Mouse (Mus musculus): ENCODE measurements around the gene Ppip5k2.
"Not testable (repeated sequence)": the region's sequence is repeated elsewhere in the genome, so short reads cannot be mapped to it uniquely, and the experiment has no call there.

Ppip5k2 gene

GRCm38 (mm10) chr1:97769904-97770753 lies at the start of gene Ppip5k2, which contains the start of gene Gin1:
TSS of gene Ppip5k2 (minus strand) at chr1:97770411.
TSS of gene Gin1 (plus strand) at chr1:97770172.
- peak; percentile 98 for DNase-seq (ENCODE audit: low read depth)

DNA sequence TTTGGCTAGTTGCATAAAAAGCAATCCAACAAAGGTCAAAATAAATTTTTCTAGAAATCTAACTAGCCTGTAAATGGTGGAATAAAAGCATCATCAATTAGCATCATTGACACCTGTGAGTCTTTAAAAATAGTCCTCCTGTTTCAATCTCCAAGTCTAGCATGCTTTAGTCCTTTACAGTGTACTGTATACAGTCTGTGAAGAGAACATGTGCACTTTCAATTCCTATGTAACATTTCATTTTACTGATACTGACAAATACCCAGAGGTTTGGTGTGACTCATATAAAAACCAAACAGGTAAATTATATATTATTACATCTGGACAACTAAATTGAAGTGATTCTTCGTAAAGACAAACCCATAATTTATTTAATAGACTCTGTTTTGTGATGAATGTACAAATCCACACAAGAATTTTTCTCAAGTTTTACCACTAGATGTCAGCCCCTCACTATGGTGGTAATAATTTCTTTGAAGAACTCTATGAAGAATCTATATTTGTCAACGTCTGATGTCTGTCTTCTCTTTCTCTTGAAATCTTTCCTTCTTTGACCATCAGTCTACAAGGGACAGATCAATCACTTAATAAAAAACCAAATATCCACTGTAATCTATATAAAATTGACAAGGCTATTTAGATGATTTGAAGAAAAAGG lies 39.2 kb upstream of the Ppip5k2 start:
- DNase-seq (ENCODE audit: low read depth): peak; percentile 77

GRCm38 (mm10) chr1:97804520-97804919 lies 34.3 kb upstream of the Ppip5k2 start:
- no peak for DNase-seq (ENCODE audit: low read depth)

DNA sequence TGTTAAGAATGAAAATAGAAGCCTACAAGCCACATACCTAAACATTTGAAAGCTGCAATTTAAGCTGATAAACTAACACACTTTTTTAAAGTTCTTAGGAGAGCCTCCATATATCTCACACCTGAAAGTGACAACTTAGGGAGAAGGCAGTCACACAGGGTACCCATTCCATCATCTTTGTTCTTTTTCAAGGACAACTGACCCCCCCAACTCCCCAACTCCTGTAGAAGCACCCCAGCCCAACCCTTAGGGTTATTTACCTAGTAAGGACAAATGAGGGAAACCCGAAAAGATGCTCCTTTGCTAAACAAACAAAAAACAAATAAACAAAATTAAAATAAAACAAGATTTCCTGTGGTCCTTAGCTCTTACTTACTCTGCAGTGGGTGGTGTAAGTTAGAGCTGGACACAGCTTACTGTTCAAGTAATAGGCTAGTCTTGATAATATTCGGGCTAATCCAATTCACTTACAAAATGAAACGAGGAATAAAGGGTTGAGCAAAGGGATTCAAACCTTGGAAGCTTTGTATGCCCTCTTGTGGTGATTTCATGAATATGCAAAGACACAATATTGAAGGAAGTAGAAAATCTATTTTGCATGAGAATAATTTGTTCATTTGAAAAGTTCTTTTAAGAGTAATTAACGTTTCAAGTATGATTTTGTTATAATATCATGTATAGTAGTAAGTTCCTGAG lies 32.1 kb upstream of the Ppip5k2 start:
- peak; percentile 72 for DNase-seq (ENCODE audit: low read depth)

- DNase-seq (ENCODE audit: low read depth): no peak
These were observed 25.7 kb upstream of the Ppip5k2 start for GRCm38 (mm10) chr1:97795936-97796335.

GRCm38 (mm10) chr1:97794110-97794509 lies 23.9 kb upstream of the Ppip5k2 start:
- no peak for DNase-seq (ENCODE audit: low read depth)

GRCm38 (mm10) chr1:97788490-97788889 lies 18.3 kb upstream of the Ppip5k2 start:
- DNase-seq (ENCODE audit: low read depth): no peak

DNA sequence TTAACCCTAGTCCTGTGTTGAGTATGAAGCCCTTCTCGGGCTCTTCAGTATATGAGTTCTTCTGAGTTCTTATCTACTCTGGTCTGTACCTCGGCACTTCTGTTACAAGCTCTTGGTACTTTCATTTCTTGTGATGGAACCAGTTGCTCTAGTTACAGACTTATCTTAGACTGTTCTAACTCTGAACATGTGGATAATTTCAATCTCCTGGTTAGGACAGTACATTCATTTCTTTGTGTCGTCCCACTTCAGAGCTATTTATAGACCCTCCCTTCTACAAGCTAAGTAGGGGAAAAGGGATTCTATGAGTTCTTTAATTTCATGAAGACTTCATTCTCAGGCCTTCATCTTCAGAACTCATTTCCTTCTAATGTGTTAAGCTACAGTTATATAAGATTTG lies 17.5 kb upstream of the Ppip5k2 start:
- DNase-seq (ENCODE audit: low read depth): no peak

GRCm38 (mm10) chr1:97785685-97786393 lies 15.6 kb upstream of the Ppip5k2 start:
- DNase-seq (ENCODE audit: low read depth): no peak

- DNase-seq (ENCODE audit: low read depth): no peak
These were observed 14.7 kb upstream of the Ppip5k2 start for GRCm38 (mm10) chr1:97784928-97785327.

DNA sequence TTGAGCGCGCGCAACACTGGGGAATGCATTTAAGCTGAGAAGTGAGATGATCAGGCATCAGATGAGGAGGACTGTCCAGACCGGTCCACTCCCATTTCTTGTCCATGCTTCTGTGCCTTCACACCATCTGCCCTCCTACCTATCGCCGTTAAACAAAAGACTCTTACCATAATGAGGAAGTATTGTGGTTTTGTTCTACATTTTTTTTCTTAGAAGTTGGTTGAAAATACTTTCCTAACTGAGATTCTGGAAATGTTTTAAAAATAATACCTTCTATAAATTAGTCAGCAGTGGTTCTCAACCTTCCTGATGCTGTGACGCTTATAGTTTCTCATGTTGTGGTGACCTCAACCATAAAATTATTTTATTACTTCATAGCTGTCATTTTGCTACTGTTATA lies 11.5 kb upstream of the Ppip5k2 start:
- no peak for DNase-seq (ENCODE audit: low read depth)

DNA sequence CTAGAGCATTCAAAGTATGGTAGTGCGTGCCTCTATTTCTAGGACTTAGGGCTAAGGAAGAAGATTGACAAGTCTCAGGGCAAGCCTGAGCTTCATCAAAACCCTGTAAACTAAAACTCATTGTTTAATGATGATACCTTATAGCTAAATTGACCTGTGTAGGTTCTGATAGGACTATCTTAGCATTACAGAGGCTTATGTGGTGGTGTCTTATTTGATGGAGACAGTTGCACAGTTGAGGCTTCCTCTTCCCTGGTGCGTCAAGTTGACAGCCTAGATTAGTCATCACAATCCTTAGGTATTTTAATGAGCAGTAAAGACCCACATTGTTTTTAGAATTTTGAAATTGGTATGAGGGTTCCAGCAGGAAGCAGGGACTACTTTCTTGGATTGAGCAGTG lies 3.8 kb upstream of the Ppip5k2 start:
- DNase-seq (ENCODE audit: low read depth): no peak

- no peak for DNase-seq (ENCODE audit: low read depth)
These were observed 3.2 kb upstream of the Ppip5k2 start for GRCm38 (mm10) chr1:97773362-97773761.

GRCm38 (mm10) chr1:97771727-97772126 lies 1.5 kb upstream of the Ppip5k2 start:
- DNase-seq (ENCODE audit: low read depth): no peak

DNA sequence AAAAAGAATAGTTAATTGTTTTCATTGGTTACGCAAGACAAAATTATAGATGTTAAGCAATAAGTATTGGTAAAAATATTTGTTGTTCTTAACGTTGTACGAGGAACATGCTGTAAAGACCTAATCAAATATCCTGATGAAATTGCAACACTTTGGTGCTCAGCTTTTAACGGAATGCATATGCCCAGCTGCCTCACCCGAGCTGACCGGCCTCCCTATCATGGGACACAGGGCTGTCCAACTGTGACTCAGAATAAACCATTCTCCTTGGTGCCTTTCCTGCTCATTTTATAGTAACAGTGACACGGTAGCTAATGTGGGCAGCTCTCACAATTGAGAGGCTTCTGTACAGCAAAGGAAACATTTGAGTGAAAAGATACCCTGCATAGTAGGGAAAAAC lies 907 bp upstream of the Ppip5k2 start:
- DNase-seq (ENCODE audit: low read depth): peak; percentile 67

DNA sequence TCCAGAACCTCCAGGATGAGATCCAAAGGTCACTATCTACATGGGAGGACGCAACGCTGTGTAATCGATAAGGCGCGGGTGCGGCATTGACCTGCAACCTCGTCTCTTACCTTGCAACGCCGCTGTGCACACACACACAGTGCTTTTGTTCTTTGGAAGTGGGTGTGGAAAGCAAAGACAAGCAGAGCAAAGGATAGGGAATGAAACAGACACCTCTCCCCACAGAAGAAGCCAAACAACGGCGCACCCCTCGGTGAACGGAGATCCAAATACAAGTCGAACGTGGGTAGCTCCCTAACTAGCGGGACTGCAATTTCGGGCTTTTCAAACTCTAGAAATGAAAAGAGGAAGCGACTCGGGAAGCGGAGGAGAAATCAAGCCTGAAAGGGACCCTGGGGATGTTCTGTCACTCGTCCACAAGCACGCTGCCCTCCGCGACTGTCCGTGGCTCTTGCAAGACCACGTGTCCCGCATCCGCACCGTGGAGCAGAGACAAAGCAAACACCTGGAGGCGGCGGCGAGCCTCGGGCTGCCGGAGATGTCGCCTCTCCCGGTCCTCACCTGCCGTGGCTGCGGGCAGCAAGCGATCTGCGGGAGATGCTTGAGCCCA lies 812 bp downstream of the Ppip5k2 start:
- no peak for DNase-seq (ENCODE audit: low read depth)

GRCm38 (mm10) chr1:97768906-97769293 lies 1.3 kb downstream of the Ppip5k2 start:
- DNase-seq (ENCODE audit: low read depth): no peak

DNA sequence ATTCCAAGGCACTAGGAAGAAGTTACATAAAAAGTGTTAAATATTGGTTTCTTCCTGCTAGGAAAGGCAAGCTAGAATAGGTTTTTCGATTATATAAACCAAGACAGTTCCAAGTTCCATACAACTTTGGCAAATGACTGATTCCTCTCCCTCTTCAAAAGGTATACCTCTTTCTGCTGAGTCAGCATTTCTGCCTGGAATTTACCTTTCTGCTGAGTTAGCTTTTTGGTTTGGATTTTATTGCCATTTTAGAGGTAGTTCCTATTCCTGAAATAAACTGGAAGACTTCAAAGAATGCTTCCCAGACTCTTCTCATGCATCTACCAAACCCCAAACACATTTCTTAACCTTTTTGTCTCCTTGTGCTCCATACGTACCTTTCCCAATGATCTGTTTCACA lies 2.1 kb downstream of the Ppip5k2 start:
- no peak for DNase-seq (ENCODE audit: low read depth)

- not testable (repeated sequence) for DNase-seq (ENCODE audit: low read depth)
These were observed 4.5 kb downstream of the Ppip5k2 start for GRCm38 (mm10) chr1:97765712-97766111.

DNA sequence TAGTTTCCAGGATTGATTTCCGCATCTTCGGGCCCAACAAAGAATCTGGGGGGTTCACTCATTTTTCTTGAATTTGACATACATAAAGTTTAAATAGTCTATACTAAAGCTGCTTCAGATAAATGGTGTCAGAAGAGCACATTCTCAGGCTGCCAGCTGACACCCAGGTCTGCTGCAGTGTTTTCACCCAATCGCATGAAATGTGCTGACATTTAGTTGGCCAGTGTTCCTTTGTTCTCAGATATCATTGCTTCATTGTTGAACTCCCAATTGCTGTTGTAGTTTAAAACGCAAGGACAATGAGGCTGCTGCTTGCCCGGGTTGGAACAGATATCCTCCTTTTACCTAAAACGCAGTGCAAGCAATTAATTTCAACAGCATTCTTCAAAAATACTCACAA lies 8.7 kb downstream of the Ppip5k2 start:
- DNase-seq (ENCODE audit: low read depth): no peak

DNA sequence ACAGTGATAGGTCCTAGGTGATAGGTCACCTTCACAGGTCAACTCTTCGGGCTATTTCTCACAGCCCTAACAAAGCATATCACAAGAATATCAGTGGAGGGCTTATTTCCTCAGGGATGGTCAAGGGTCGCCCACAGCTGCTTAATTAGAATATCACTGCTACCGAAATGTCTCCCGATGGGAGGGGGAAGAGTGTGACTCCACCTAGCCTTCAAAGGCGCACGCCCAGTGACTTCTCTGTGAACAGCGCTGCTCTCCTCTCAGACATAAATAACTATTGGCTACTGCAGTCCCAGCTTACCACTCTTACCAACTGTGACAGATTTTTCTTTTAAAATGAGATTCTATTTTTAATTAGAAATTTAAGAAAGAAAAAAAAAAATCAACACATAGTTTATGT lies 9.6 kb downstream of the Ppip5k2 start:
- no peak for DNase-seq (ENCODE audit: low read depth)

- no peak for DNase-seq (ENCODE audit: low read depth)
These were observed 10.4 kb downstream of the Ppip5k2 start for GRCm38 (mm10) chr1:97759841-97760240.

Measured in NIH3T3 (cell line).